ENCODE assay signal across 26 mouse cellular contexts in genomic region chr11:89074783-89075413, GRCm38 (mm10). TPM values are rescaled to one million over a fixed set of nuclear protein-coding genes. Genes with fewer than 3 reads are reported as not detected.
DNase-seq lines count a peak whose midpoint lies in the region; ATAC-seq and TF ChIP-seq lines count a peak whose summit lies in the region.
"Had no signal": no experiment of that assay in that cellular context is flagged by ENCODE, and none has a peak within 500 bp of the region (broad histone marks: within the 10 kb centered on the region; RNA-seq: fewer than 3 reads in every experiment).

No protein-coding gene starts in this region.

- H3K4me3 ChIP-seq in cerebellum, adult 2 months (replicated peaks; ENCODE audit: insufficient read depth, low read depth, low read length) = no peak overlapping the region
- H3K4me3 ChIP-seq in left cerebral cortex, adult 2 months = no peak overlapping the region; the same call in 1 of the 2 replicates
- H3K4me3 ChIP-seq in thymus, adult 2 months (ENCODE audit: control insufficient read depth, insufficient read depth, low read length) = no peak overlapping the region
- H3K4me3 ChIP-seq in kidney, embryonic 14.5 days (ENCODE audit: low read length) = no peak overlapping the region
- H3K4me3 ChIP-seq: embryonic facial prominence, embryonic 13.5 days; heart, embryonic 15.5 days; kidney, embryonic 15.5 days; midbrain, embryonic 15.5 days had no signal

- DNase-seq in cerebellum, postnatal 10 days = peak; percentile 39 to 48
- DNase-seq in cerebellum, adult 2 months = no peak
- no peak for DNase-seq in left cerebral cortex, adult 2 months (ENCODE audit: extremely low spot score in 1 of 2, low spot score in 2 of 2)
- DNase-seq in left cerebral cortex, adult 9 months (ENCODE audit: low spot score in 2 of 2) = no peak
- no peak for DNase-seq in thymus, adult 2 months
- no peak for DNase-seq in thymus, postnatal 0 days (ENCODE audit: low spot score)
- DNase-seq in thymus, postnatal 4 days = peak; percentile 32
- DNase-seq: adrenal gland, postnatal 36 days; cerebellum, adult 8-10 months; gastrocnemius, postnatal 10 days; kidney, postnatal 4 days; layer of hippocampus, adult 9-11 months; left cerebral cortex, postnatal 4 days; liver; liver, postnatal 0 days; lung, postnatal 10 days; retina, postnatal 1 day had no signal

- no peak for ATAC-seq in kidney, embryonic 14.5 days (ENCODE audit: low FRiP score, low TSS enrichment)
- ATAC-seq: hindbrain, embryonic 16.5 days; intestine, embryonic 16.5 days; liver, postnatal 0 days; midbrain, embryonic 15.5 days had no signal

- peaks cover 12% of the 10 kb centered on the region for H3K4me1 ChIP-seq in cerebellum, adult 2 months (ENCODE audit: control insufficient read depth, insufficient read depth, low read length)
- H3K4me1 ChIP-seq in thymus, adult 2 months (replicated peaks; ENCODE audit: control insufficient read depth, insufficient read depth, low read length) = peaks cover 67% of the 10 kb centered on the region
- H3K4me1 ChIP-seq in kidney, embryonic 14.5 days (ENCODE audit: control insufficient read depth, insufficient read depth, low read length) = no peaks in the 10 kb centered on the region
- H3K4me1 ChIP-seq: embryonic facial prominence, embryonic 13.5 days; heart, embryonic 15.5 days; midbrain, embryonic 15.5 days had no signal

- no peak overlapping the region for H3K9ac ChIP-seq in kidney, embryonic 14.5 days (ENCODE audit: low read depth, low read length)
- H3K9ac ChIP-seq: embryonic facial prominence, embryonic 13.5 days; heart, embryonic 15.5 days; kidney, embryonic 15.5 days; liver, postnatal 0 days; midbrain, embryonic 15.5 days had no signal

- H3K4me2 ChIP-seq in kidney, embryonic 14.5 days (replicated peaks; ENCODE audit: low read depth, low read length) = no peak overlapping the region
- H3K4me2 ChIP-seq: embryonic facial prominence, embryonic 13.5 days; heart, embryonic 15.5 days; kidney, embryonic 15.5 days; midbrain, embryonic 15.5 days had no signal

- H3K36me3 ChIP-seq in thymus, adult 2 months (ENCODE audit: control insufficient read depth, insufficient read depth, low read length) = no peaks in the 10 kb centered on the region
- H3K36me3 ChIP-seq in kidney, embryonic 14.5 days (ENCODE audit: control insufficient read depth, insufficient read depth, low read length) = no peaks in the 10 kb centered on the region
- H3K36me3 ChIP-seq: embryonic facial prominence, embryonic 13.5 days; heart, embryonic 15.5 days; kidney, embryonic 15.5 days; midbrain, embryonic 15.5 days had no signal

- no peak for TF ChIP-seq POLR2A in cerebellum, adult 2 months (IDR thresholded peaks at IDR 0.05; ENCODE audit: borderline replicate concordance, insufficient read depth, low read length)
- TF ChIP-seq POLR2A in thymus, adult 2 months (IDR thresholded peaks at IDR 0.05; ENCODE audit: control insufficient read depth, extremely low read depth, insufficient read depth, low read length, poor library complexity) = no peak

- no peak overlapping the region for H3K27ac ChIP-seq in cerebellum, adult 2 months (ENCODE audit: insufficient read depth, low read length)
- H3K27ac ChIP-seq in left cerebral cortex, adult 2 months = peak overlapping the region; percentile 70
- peak overlapping the region; percentile 80 for H3K27ac ChIP-seq in thymus, adult 2 months (ENCODE audit: control insufficient read depth, insufficient read depth, low read length)
- no peak overlapping the region for H3K27ac ChIP-seq in kidney, embryonic 14.5 days (ENCODE audit: low read depth, low read length)
- H3K27ac ChIP-seq: embryonic facial prominence, embryonic 13.5 days; heart, embryonic 15.5 days; kidney, embryonic 15.5 days; midbrain, embryonic 15.5 days had no signal

- TF ChIP-seq CTCF in cerebellum, adult 2 months (IDR thresholded peaks at IDR 0.05; ENCODE audit: borderline replicate concordance, insufficient read depth, low read depth, low read length) = no peak
- no peak for TF ChIP-seq CTCF in left cerebral cortex, adult 2 months (IDR thresholded peaks at IDR 0.05)
- TF ChIP-seq CTCF in thymus, adult 2 months (IDR thresholded peaks at IDR 0.05; ENCODE audit: borderline replicate concordance, control insufficient read depth, extremely low read depth, insufficient read depth, low read length, poor library complexity) = no peak

- WGBS in cerebellum, adult 2 months = 74% methylated on average over 19 of the region's 19 CpGs
- WGBS in thymus, adult 2 months = 91% methylated on average over 19 of the region's 19 CpGs
- WGBS in kidney, embryonic 14.5 days = 54% methylated on average over 19 of the region's 19 CpGs

- intact Hi-C loops in left cerebral cortex, adult 2 months (cut with DNase I) = no loop called here

- H3K9me3 ChIP-seq in kidney, embryonic 14.5 days (ENCODE audit: control insufficient read depth, low read length) = no peaks in the 10 kb centered on the region
- H3K9me3 ChIP-seq: embryonic facial prominence, embryonic 13.5 days; heart, embryonic 15.5 days; kidney, embryonic 15.5 days; midbrain, embryonic 15.5 days had no signal

- H3K27me3 ChIP-seq in cerebellum, adult 2 months (ENCODE audit: control insufficient read depth, insufficient read depth, low read length) = no peaks in the 10 kb centered on the region
- no peaks in the 10 kb centered on the region for H3K27me3 ChIP-seq in thymus, adult 2 months (ENCODE audit: control insufficient read depth, insufficient read depth, low read length)
- no peaks in the 10 kb centered on the region for H3K27me3 ChIP-seq in kidney, embryonic 14.5 days (ENCODE audit: control insufficient read depth, insufficient read depth, low read length)
- H3K27me3 ChIP-seq: embryonic facial prominence, embryonic 13.5 days; heart, embryonic 15.5 days; midbrain, embryonic 15.5 days had no signal

RNA-seq across cellular contexts. Expression of gene Gm525, which starts 1.3 kb away (rescaled TPM):
- polyA plus RNA-seq in cerebellum, adult 2 months (2012; rRNA removed) = 0.40 and 0.65 TPM in 2 replicates
- under 1 TPM in 1 of 2 experiments, not detected in 1; 0.95 TPM for total RNA-seq in left cerebral cortex, adult 2 months (2021)
- polyA plus RNA-seq in thymus, adult 2 months (2012; rRNA removed) = 25.8 and 35.9 TPM in 2 replicates
- polyA plus RNA-seq in thymus, postnatal 0 days (2015; fragmentation: Nextera tagmentation; extraction: Ambion mirVana) = 191 and 212 TPM in 2 replicates
- polyA plus RNA-seq in kidney, embryonic 14.5 days (2014; fragmentation: Nextera tagmentation; extraction: Ambion mirVana) = not detected in 2 replicates
- total RNA-seq: adrenal gland, postnatal 36 days; gastrocnemius, postnatal 10 days; hematopoietic stem cell, adult 5-6 weeks; left cerebral cortex, postnatal 4 days; megakaryocyte progenitor cell, adult 5-6 weeks had no signal
- polyA plus RNA-seq: hindbrain, embryonic 16.5 days; kidney, embryonic 15.5 days; midbrain, embryonic 15.5 days had no signal

RNA-seq across cellular contexts. Expression of gene Dgke, which starts 8.2 kb away (rescaled TPM):
- polyA plus RNA-seq in cerebellum, adult 2 months (2012; rRNA removed) = 34.0 and 39.5 TPM in 2 replicates
- total RNA-seq in left cerebral cortex, adult 2 months (2021) = 10 to 100 TPM; 52.8 to 57.0 TPM
- 81.2 and 84.0 TPM in 2 replicates for polyA plus RNA-seq in thymus, adult 2 months (2012; rRNA removed)
- 19.8 and 25.5 TPM in 2 replicates for polyA plus RNA-seq in thymus, postnatal 0 days (2015; fragmentation: Nextera tagmentation; extraction: Ambion mirVana)
- 3.2 and 5.3 TPM in 2 replicates for polyA plus RNA-seq in kidney, embryonic 14.5 days (2014; fragmentation: Nextera tagmentation; extraction: Ambion mirVana)

Comparison
In these comparisons a context has a peak if more than half of its experiments do, and no peak if none do; other contexts are left out.
1. DNase-seq: peak in cerebellum, postnatal 10 days (2 of 2) and thymus, postnatal 4 days (single experiment); none in cerebellum, adult 2 months (0 of 2), left cerebral cortex, adult 2 months (0 of 2), left cerebral cortex, adult 9 months (0 of 2), thymus, adult 2 months (single experiment) and thymus, postnatal 0 days (single experiment).
2. H3K27ac ChIP-seq: peak in left cerebral cortex, adult 2 months (single experiment) and thymus, adult 2 months (single experiment); none in cerebellum, adult 2 months (single experiment) and kidney, embryonic 14.5 days (single experiment).
3. RNA of gene Gm525, which starts 1.3 kb away (polyA plus RNA-seq): 191 to 212 TPM in thymus, postnatal 0 days and 25.8 to 35.9 TPM in thymus, adult 2 months; 0.40 to 0.65 TPM in cerebellum, adult 2 months and not detected in kidney, embryonic 14.5 days; every median in the first group is over 10 times any median in the second.